Mouse (Mus musculus) lung, embryonic 15.5 days (tissue): ENCODE measurements around the gene Slc22a6. TPM values are rescaled to one million over a fixed set of nuclear protein-coding genes. Genes with fewer than 3 reads are reported as not detected.

Source experiments
- ATAC-seq: fragments of 200-750 bp; cut with Nextera tagmentation; 2 replicates; pipeline ENCODE4 v1.8.0; 2017; ENCODE audit warnings: moderate number of reproducible peaks, borderline replicate concordance; ENCODE audit not compliant: low FRiP score, low TSS enrichment; ENCODE audit errors: extremely low read depth
- H3K27ac ChIP-seq: fragments of 300-500 bp; sonication (generic); 2 replicates; pipeline ENCODE4 v1.5.1; 2015; ENCODE audit warnings: moderate library complexity, mild to moderate bottlenecking, inconsistent platforms
- H3K27me3 ChIP-seq: fragments of 300-500 bp; sonication (generic); 2 replicates; pipeline ENCODE4 v1.6.1; 2015; ENCODE audit warnings: inconsistent platforms
- H3K36me3 ChIP-seq: fragments of 300-500 bp; sonication (generic); 2 replicates; pipeline ENCODE4 v1.6.1; 2015; ENCODE audit warnings: inconsistent platforms
- H3K4me1 ChIP-seq: fragments of 300-500 bp; sonication (generic); 2 replicates; pipeline ENCODE4 v1.6.1; 2015; ENCODE audit warnings: inconsistent platforms
- H3K4me2 ChIP-seq: fragments of 300-500 bp; sonication (generic); 2 replicates; pipeline ENCODE4 v1.6.1; 2015; ENCODE audit warnings: inconsistent platforms, mild to moderate bottlenecking, moderate library complexity
- H3K4me3 ChIP-seq: fragments of 300-500 bp; sonication (generic); 2 replicates; pipeline ENCODE4 v1.5.1; 2015; ENCODE audit warnings: mild to moderate bottlenecking, inconsistent platforms
- H3K9ac ChIP-seq: fragments of 300-500 bp; sonication (generic); 2 replicates; pipeline ENCODE4 v1.6.1; 2015; ENCODE audit warnings: inconsistent platforms
- H3K9me3 ChIP-seq: fragments of 300-500 bp; sonication (generic); 2 replicates; pipeline ENCODE4 v1.6.1; 2016; ENCODE audit warnings: inconsistent platforms
- WGBS: fragments of 180-500 bp; shearing (Covaris S2); methylation state at CpG from one replicate; pipeline ENCODE4 v1.1.7; 2015; 5-methylcytosine and 5-hydroxymethylcytosine counted together
- polyA plus RNA-seq: library from polyadenylated mRNA; unstranded; fragments of >200 nt; fragmentation: Nextera tagmentation; extraction: Ambion mirVana; gene quantifications from 2 replicates; pipeline ENCODE4 v1.2.1, GENCODE M21; 2015

Slc22a6 gene
- polyA plus RNA-seq, 1 experiment from 2014 or later: 0.11 TPM

- Histone ChIP-seq H3K27me3 (no peaks in the 10 kb centered on the region), H3K36me3 (no peaks in the 10 kb centered on the region), H3K9ac (no peak within 1 kb of the TSS), H3K4me3 (no peak within 1 kb of the TSS), H3K9me3 (no peaks in the 10 kb centered on the region), H3K27ac (no peak within 1 kb of the TSS), H3K4me1 (peaks cover 19% of the 10 kb centered on the region), H3K4me2 (no peak within 1 kb of the TSS)
- 48% methylated on average over 8 of the region's 8 CpGs for WGBS
- no peak for ATAC-seq
These were observed 26.9 kb upstream of the Slc22a6 start, which contains the start of gene Slc22a8 for GRCm38 (mm10) chr19:8590954-8591353. Gene Slc22a8 (plus strand): TSS chr19:8591254.

GRCm38 (mm10) chr19:8592155-8592554 is 25.7 kb upstream of the Slc22a6 start:
- no peak overlapping the region for H3K27ac ChIP-seq
- H3K9ac ChIP-seq: no peak overlapping the region
- ATAC-seq: no peak
- peaks cover 19% of the 10 kb centered on the region for H3K4me1 ChIP-seq
- H3K9me3 ChIP-seq: no peaks in the 10 kb centered on the region
- H3K4me2 ChIP-seq: no peak overlapping the region
- no peaks in the 10 kb centered on the region for H3K36me3 ChIP-seq
- no peak overlapping the region for H3K4me3 ChIP-seq
- WGBS: 56% methylated on average over 2 of the region's 2 CpGs
- H3K27me3 ChIP-seq: no peaks in the 10 kb centered on the region

- Histone ChIP-seq H3K4me2 (no peak overlapping the region), H3K9me3 (no peaks in the 10 kb centered on the region), H3K4me1 (peaks cover 19% of the 10 kb centered on the region), H3K4me3 (no peak overlapping the region), H3K36me3 (no peaks in the 10 kb centered on the region), H3K27me3 (no peaks in the 10 kb centered on the region), H3K27ac (no peak overlapping the region), H3K9ac (no peak overlapping the region)
- no peak for ATAC-seq
- 53% methylated on average over 6 of the region's 6 CpGs for WGBS
These were observed 24.9 kb upstream of the Slc22a6 start for GRCm38 (mm10) chr19:8592873-8593408.

- no peak for ATAC-seq
- Histone ChIP-seq H3K9me3 (no peaks in the 10 kb centered on the region), H3K36me3 (no peaks in the 10 kb centered on the region), H3K4me3 (no peak overlapping the region), H3K9ac (no peak overlapping the region), H3K27ac (no peak overlapping the region), H3K4me2 (no peak overlapping the region), H3K4me1 (peaks cover 19% of the 10 kb centered on the region), H3K27me3 (no peaks in the 10 kb centered on the region)
- WGBS: 71% methylated on average over 11 of the region's 11 CpGs
These were observed 24.0 kb upstream of the Slc22a6 start for GRCm38 (mm10) chr19:8593833-8594232.

GRCm38 (mm10) chr19:8594518-8594917 is 23.3 kb upstream of the Slc22a6 start:
- no peak overlapping the region for H3K9ac ChIP-seq
- H3K36me3 ChIP-seq: no peaks in the 10 kb centered on the region
- H3K27ac ChIP-seq: no peak overlapping the region
- peaks cover 19% of the 10 kb centered on the region for H3K4me1 ChIP-seq
- no peak overlapping the region for H3K4me3 ChIP-seq
- H3K27me3 ChIP-seq: no peaks in the 10 kb centered on the region
- H3K9me3 ChIP-seq: no peaks in the 10 kb centered on the region
- no peak overlapping the region for H3K4me2 ChIP-seq
- no peak for ATAC-seq
- WGBS: 0% methylated on average over 1 of the region's 1 CpGs

GRCm38 (mm10) chr19:8597269-8597668 is 20.6 kb upstream of the Slc22a6 start:
- no peaks in the 10 kb centered on the region for H3K9me3 ChIP-seq
- no peak overlapping the region for H3K27ac ChIP-seq
- WGBS: 54% methylated on average over 4 of the region's 4 CpGs
- H3K9ac ChIP-seq: no peak overlapping the region
- H3K4me2 ChIP-seq: no peak overlapping the region
- no peaks in the 10 kb centered on the region for H3K27me3 ChIP-seq
- H3K4me3 ChIP-seq: no peak overlapping the region
- no peak for ATAC-seq
- no peaks in the 10 kb centered on the region for H3K36me3 ChIP-seq
- H3K4me1 ChIP-seq: peaks cover 10% of the 10 kb centered on the region

- Histone ChIP-seq H3K36me3 (no peaks in the 10 kb centered on the region), H3K4me1 (peaks cover 5% of the 10 kb centered on the region), H3K9me3 (no peaks in the 10 kb centered on the region), H3K4me3 (no peak overlapping the region), H3K27ac (no peak overlapping the region), H3K4me2 (no peak overlapping the region), H3K9ac (no peak overlapping the region), H3K27me3 (no peaks in the 10 kb centered on the region)
- 77% methylated on average over 2 of the region's 2 CpGs for WGBS
- no peak for ATAC-seq
These were observed 18.6 kb upstream of the Slc22a6 start for GRCm38 (mm10) chr19:8599229-8599628.

GRCm38 (mm10) chr19:8601922-8602321 is 15.9 kb upstream of the Slc22a6 start:
- ATAC-seq: no peak
- no peaks in the 10 kb centered on the region for H3K27me3 ChIP-seq
- no peaks in the 10 kb centered on the region for H3K9me3 ChIP-seq
- H3K4me3 ChIP-seq: no peak overlapping the region
- H3K9ac ChIP-seq: no peak overlapping the region
- H3K36me3 ChIP-seq: no peaks in the 10 kb centered on the region
- no peaks in the 10 kb centered on the region for H3K4me1 ChIP-seq
- no peak overlapping the region for H3K27ac ChIP-seq
- no peak overlapping the region for H3K4me2 ChIP-seq

- 44% methylated on average over 3 of the region's 3 CpGs for WGBS
- Histone ChIP-seq H3K27me3 (no peaks in the 10 kb centered on the region), H3K36me3 (no peaks in the 10 kb centered on the region), H3K9me3 (no peaks in the 10 kb centered on the region), H3K27ac (no peak overlapping the region), H3K4me3 (no peak overlapping the region), H3K9ac (no peak overlapping the region), H3K4me1 (no peaks in the 10 kb centered on the region), H3K4me2 (no peak overlapping the region)
- ATAC-seq: no peak
These were observed 14.9 kb upstream of the Slc22a6 start for GRCm38 (mm10) chr19:8602914-8603313.

GRCm38 (mm10) chr19:8604536-8605240 is 13.2 kb upstream of the Slc22a6 start:
- Histone ChIP-seq H3K4me2 (no peak overlapping the region), H3K36me3 (no peaks in the 10 kb centered on the region), H3K27me3 (no peaks in the 10 kb centered on the region), H3K4me1 (no peaks in the 10 kb centered on the region), H3K4me3 (no peak overlapping the region), H3K9me3 (no peaks in the 10 kb centered on the region), H3K27ac (no peak overlapping the region), H3K9ac (no peak overlapping the region)
- 87% methylated on average over 8 of the region's 8 CpGs for WGBS
- no peak for ATAC-seq

GRCm38 (mm10) chr19:8605241-8605558 is 12.6 kb upstream of the Slc22a6 start:
- Histone ChIP-seq H3K4me2 (no peak overlapping the region), H3K36me3 (no peaks in the 10 kb centered on the region), H3K4me3 (no peak overlapping the region), H3K27ac (no peak overlapping the region), H3K9me3 (no peaks in the 10 kb centered on the region), H3K4me1 (no peaks in the 10 kb centered on the region), H3K9ac (no peak overlapping the region), H3K27me3 (no peaks in the 10 kb centered on the region)
- 66% methylated on average over 3 of the region's 3 CpGs for WGBS
- ATAC-seq: no peak

GRCm38 (mm10) chr19:8611358-8612123 is 6.3 kb upstream of the Slc22a6 start:
- H3K27ac ChIP-seq: no peak overlapping the region
- H3K4me3 ChIP-seq: no peak overlapping the region
- H3K27me3 ChIP-seq: peaks cover 3% of the 10 kb centered on the region; the same call in 1 of the 2 replicates
- H3K9me3 ChIP-seq: no peaks in the 10 kb centered on the region
- no peak overlapping the region for H3K4me2 ChIP-seq
- WGBS: 64% methylated on average over 8 of the region's 8 CpGs
- no peaks in the 10 kb centered on the region for H3K4me1 ChIP-seq
- no peaks in the 10 kb centered on the region for H3K36me3 ChIP-seq
- no peak overlapping the region for H3K9ac ChIP-seq
- no peak for ATAC-seq
